Mouse (Mus musculus) MEL (cell line): ENCODE measurements around the gene Mapkap1. TPM values are rescaled to one million over a fixed set of nuclear protein-coding genes. Genes with fewer than 3 reads are reported as not detected.

Source experiments
- DNase-seq: peaks from one replicate; pipeline ENCODE4 v3.0.0; 2011; ENCODE audit warnings: low read depth, low spot score
- H3K27ac ChIP-seq: 2 replicates; pipeline ENCODE4 v1.5.1; 2012; ENCODE audit warnings: low read depth, mild to moderate bottlenecking, control low read depth, low read length, moderate library complexity; ENCODE audit not compliant: control insufficient read depth
- H3K27me3 ChIP-seq, 2 experiments: fragments of 150-350 bp in 1 of 2; sonication (generic) in 1 of 2; 2 replicates each; pipeline ENCODE4 v1.6.1; 2012; ENCODE audit warnings: low read length in 2 of 2, mild to moderate bottlenecking in 2 of 2, improper control_type of control experiment in 1 of 2, moderate library complexity in 1 of 2; ENCODE audit not compliant: insufficient read depth in 2 of 2, control insufficient read depth in 1 of 2
- H3K36me3 ChIP-seq, 2 experiments: 2 replicates each; pipeline ENCODE4 v1.6.1; 2012 to 2014; ENCODE audit warnings: low read length in 2 of 2, improper control_type of control experiment in 1 of 2, inconsistent platforms in 1 of 2, mild to moderate bottlenecking in 1 of 2; ENCODE audit not compliant: insufficient read depth in 2 of 2, control insufficient read depth in 1 of 2
- H3K4me1 ChIP-seq, 2 experiments: fragments of 150-350 bp in 1 of 2; sonication (generic) in 1 of 2; 2 replicates each; pipeline ENCODE4 v1.6.1; 2012; ENCODE audit warnings: low read length in 2 of 2, improper control_type of control experiment in 1 of 2, mild to moderate bottlenecking in 1 of 2; ENCODE audit not compliant: insufficient read depth in 2 of 2, control insufficient read depth in 1 of 2
- H3K4me3 ChIP-seq, 2 experiments: fragments of 150-350 bp in 1 of 2; sonication (generic) in 1 of 2; 2 replicates each; pipeline ENCODE4 v1.5.1; 2012; ENCODE audit warnings: low read depth in 2 of 2, low read length in 2 of 2, mild to moderate bottlenecking in 2 of 2, moderate library complexity in 2 of 2, control low read depth in 1 of 2, improper control_type of control experiment in 1 of 2; ENCODE audit not compliant: control insufficient read depth in 1 of 2, insufficient read depth in 1 of 2
- H3K79me2 ChIP-seq: 2 replicates; pipeline ENCODE4 v1.6.1; 2012; ENCODE audit warnings: mild to moderate bottlenecking, low read length, moderate library complexity; ENCODE audit not compliant: control insufficient read depth, poor library complexity, insufficient read depth
- H3K9ac ChIP-seq: 2 replicates; pipeline ENCODE4 v1.6.1; 2012; ENCODE audit warnings: low read depth, mild to moderate bottlenecking, control low read depth, low read length, moderate library complexity; ENCODE audit not compliant: control insufficient read depth, poor library complexity, severe bottlenecking
- H3K9me3 ChIP-seq: fragments of 150-350 bp; sonication (generic); replicated peaks from 2 replicates; pipeline ENCODE4 v1.6.1; 2012; ENCODE audit warnings: mild to moderate bottlenecking, low read length, improper control_type of control experiment, moderate library complexity; ENCODE audit not compliant: insufficient read depth
- BHLHE40 ChIP-seq: IDR thresholded peaks from 2 replicates; pipeline ENCODE4 v1.6.1; 2012; ENCODE audit warnings: low read depth, mild to moderate bottlenecking, inconsistent platforms, low read length, improper control_type of control experiment, borderline replicate concordance
- E2F4 ChIP-seq: IDR thresholded peaks from 2 replicates; pipeline ENCODE4 v1.6.1; 2011; ENCODE audit warnings: low read depth, low read length, improper control_type of control experiment, borderline replicate concordance
- EP300 ChIP-seq, 2 experiments: IDR thresholded peaks; 2 replicates each; pipeline ENCODE4 v1.6.1; 2011; ENCODE audit warnings: improper control_type of control experiment in 2 of 2, low read length in 2 of 2, low read depth in 1 of 2, mild to moderate bottlenecking in 1 of 2
- ETS1 ChIP-seq: IDR thresholded peaks from 2 replicates; pipeline ENCODE4 v1.6.1; 2012; ENCODE audit warnings: low read depth, mild to moderate bottlenecking, inconsistent platforms, low read length, improper control_type of control experiment, moderate library complexity
- GATA1 ChIP-seq: IDR thresholded peaks from 2 replicates; pipeline ENCODE4 v1.6.1; 2011; ENCODE audit warnings: low read depth, low read length, improper control_type of control experiment
- MEF2A ChIP-seq: IDR thresholded peaks from 2 replicates; pipeline ENCODE4 v1.6.1; 2014; ENCODE audit warnings: low read depth, mild to moderate bottlenecking, inconsistent platforms, low read length, improper control_type of control experiment; ENCODE audit not compliant: poor library complexity, insufficient replicate concordance, severe bottlenecking; ENCODE audit errors: extremely low read depth
- MYB ChIP-seq: IDR thresholded peaks from 2 replicates; pipeline ENCODE4 v1.6.1; 2011; ENCODE audit warnings: mild to moderate bottlenecking, low read depth, low read length, improper control_type of control experiment
- MYC ChIP-seq: IDR thresholded peaks from 2 replicates; pipeline ENCODE4 v1.6.1; 2011; ENCODE audit warnings: low read depth, mild to moderate bottlenecking, low read length, improper control_type of control experiment, moderate library complexity
- NELFE ChIP-seq: IDR thresholded peaks from 2 replicates; pipeline ENCODE4 v1.6.1; 2011; ENCODE audit warnings: low read depth, low read length, improper control_type of control experiment
- POLR2AphosphoS5 ChIP-seq: IDR thresholded peaks from 2 replicates; pipeline ENCODE4 v1.6.1; 2012; ENCODE audit warnings: low read depth, borderline replicate concordance, mild to moderate bottlenecking, inconsistent platforms, low read length, moderate library complexity, mixed read lengths
- RAD21 ChIP-seq: IDR thresholded peaks from 2 replicates; pipeline ENCODE4 v1.6.1; 2011; ENCODE audit warnings: mild to moderate bottlenecking, low read depth, low read length, improper control_type of control experiment
- RCOR1 ChIP-seq: IDR thresholded peaks from 2 replicates; pipeline ENCODE4 v1.6.1; 2012; ENCODE audit warnings: low read depth, mild to moderate bottlenecking, inconsistent platforms, low read length, improper control_type of control experiment
- SMC3 ChIP-seq: IDR thresholded peaks from 2 replicates; pipeline ENCODE4 v1.6.1; 2011; ENCODE audit warnings: low read depth, low read length, improper control_type of control experiment
- TBP ChIP-seq: IDR thresholded peaks from 2 replicates; pipeline ENCODE4 v1.8.0; 2011; ENCODE audit warnings: low read depth, low read length, improper control_type of control experiment
- TCF12 ChIP-seq: IDR thresholded peaks from 2 replicates; pipeline ENCODE4 v1.6.1; 2014; ENCODE audit warnings: low read depth, mild to moderate bottlenecking, inconsistent platforms, low read length, improper control_type of control experiment, moderate library complexity
- USF1 ChIP-seq: IDR thresholded peaks from 2 replicates; pipeline ENCODE4 v1.6.1; 2014; ENCODE audit warnings: low read depth, mild to moderate bottlenecking, inconsistent platforms, low read length, improper control_type of control experiment, moderate library complexity
- ZMIZ1 ChIP-seq: IDR thresholded peaks from 2 replicates; pipeline ENCODE4 v1.6.1; 2012; ENCODE audit warnings: low read depth, mild to moderate bottlenecking, inconsistent platforms, low read length, improper control_type of control experiment, moderate library complexity
- polyA plus RNA-seq, 2 experiments: library from polyadenylated mRNA; stranded (reverse) in 1 of 2; unstranded in 1 of 2; fragments of >175 nt in 1 of 2; fragments of >200 nt in 1 of 2; gene quantifications; 2 replicates each; pipeline versions ENCODE4 v1.2.1 to v1.2.4; 2012; ENCODE audit warnings: low replicate concordance in 2 of 2, low read depth in 1 of 2; ENCODE audit not compliant: insufficient read length in 2 of 2, insufficient read depth in 1 of 2, missing spikeins in 1 of 2
- total RNA-seq: library from RNA; depleted of rRNA; stranded (reverse); fragments of 300-350 nt; gene quantifications from 2 replicates; pipeline ENCODE4 v1.2.3, GENCODE M21; 2012

Gene Mapkap1
- total and polyA plus RNA-seq, 3 experiments: 42.1 to 52.5 TPM; not detected in 1

DNA sequence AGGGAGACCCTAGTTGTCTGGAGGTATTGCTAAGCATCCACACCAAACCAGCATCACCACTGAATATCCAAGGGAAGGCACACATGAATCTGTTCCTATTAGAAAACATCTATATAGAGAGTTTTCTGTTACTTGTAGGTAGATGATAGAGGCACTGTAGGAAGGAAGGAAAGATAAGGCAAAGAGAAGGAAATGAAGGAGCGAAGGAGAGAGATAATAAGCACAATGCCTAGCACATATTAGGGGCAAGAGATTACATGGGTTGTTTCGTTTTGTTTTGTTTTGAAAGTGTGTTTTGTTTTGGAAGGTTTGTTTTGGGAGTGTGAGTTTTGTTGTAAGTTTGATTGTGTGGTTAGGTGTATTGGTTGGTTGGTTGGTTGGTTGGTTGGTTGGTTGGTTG, 27.6 kb upstream of the Mapkap1 start:
- Histone ChIP-seq H3K4me3 (no peak overlapping the region), H3K9ac (no peak overlapping the region), H3K4me1 (peaks cover 0 to 4% of the 10 kb centered on the region in 2 experiments; a peak in 2 of 4 replicates), H3K27me3 (no peaks in the 10 kb centered on the region), H3K79me2 (no peaks in the 10 kb centered on the region), H3K27ac (no peak overlapping the region), H3K36me3 (peaks cover 0 to 2% of the 10 kb centered on the region in 2 experiments; a peak in 2 of 4 replicates), H3K9me3 (no peaks in the 10 kb centered on the region)
- no peak for TF ChIP-seq BHLHE40
- peak; percentile 71 for TF ChIP-seq GATA1
- TF ChIP-seq RAD21: no peak
- TF ChIP-seq RCOR1: peak; percentile 46; the same call in 1 of the 2 replicates
- TF ChIP-seq EP300 (IDR thresholded peaks at IDR 0.05; ENCODE audit: low read depth in 1 of 2, low read length in 2 of 2): peak; percentile 54 to 61
- 0 out of 2 replicates have a peak, but pooled peaks have one; percentile 10 for TF ChIP-seq TCF12
- TF ChIP-seq TBP: no peak
- DNase-seq: no peak

DNA sequence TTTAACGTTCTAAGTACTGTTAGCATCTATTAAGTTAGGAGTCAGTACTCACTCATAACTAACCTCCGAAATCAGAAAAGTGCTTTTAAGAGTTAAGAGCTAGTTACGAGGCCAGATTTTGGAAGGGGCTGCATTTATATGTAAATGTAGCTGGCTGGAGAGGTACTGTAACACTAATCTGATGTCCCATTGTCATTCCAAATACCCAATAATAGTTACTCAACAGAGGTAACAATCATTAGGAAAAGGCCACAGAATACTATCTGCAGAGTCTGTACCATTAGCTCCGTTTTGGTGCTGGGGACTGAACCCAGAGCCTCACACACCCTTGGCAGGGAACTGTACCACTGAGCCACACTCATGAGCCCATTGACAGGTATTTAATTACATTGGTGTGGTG, 7.0 kb upstream of the Mapkap1 start:
- H3K27ac ChIP-seq: no peak overlapping the region
- H3K9me3 ChIP-seq: no peaks in the 10 kb centered on the region
- no peak overlapping the region for H3K4me3 ChIP-seq
- no peaks in the 10 kb centered on the region for H3K79me2 ChIP-seq
- DNase-seq: no peak
- no peaks in the 10 kb centered on the region for H3K4me1 ChIP-seq
- no peak overlapping the region for H3K9ac ChIP-seq
- peaks cover 4 to 8% of the 10 kb centered on the region in 2 experiments for H3K27me3 ChIP-seq
- TF ChIP-seq ETS1: no peak
- TF ChIP-seq MYC: no peak
- TF ChIP-seq EP300 (IDR thresholded peaks at IDR 0.05; ENCODE audit: low read depth in 1 of 2, low read length in 2 of 2): no peak
- TF ChIP-seq NELFE: no peak
- TF ChIP-seq RCOR1: no peak
- no peak for TF ChIP-seq GATA1
- no peak for TF ChIP-seq E2F4
- H3K36me3 ChIP-seq: no peaks in the 10 kb centered on the region

DNA sequence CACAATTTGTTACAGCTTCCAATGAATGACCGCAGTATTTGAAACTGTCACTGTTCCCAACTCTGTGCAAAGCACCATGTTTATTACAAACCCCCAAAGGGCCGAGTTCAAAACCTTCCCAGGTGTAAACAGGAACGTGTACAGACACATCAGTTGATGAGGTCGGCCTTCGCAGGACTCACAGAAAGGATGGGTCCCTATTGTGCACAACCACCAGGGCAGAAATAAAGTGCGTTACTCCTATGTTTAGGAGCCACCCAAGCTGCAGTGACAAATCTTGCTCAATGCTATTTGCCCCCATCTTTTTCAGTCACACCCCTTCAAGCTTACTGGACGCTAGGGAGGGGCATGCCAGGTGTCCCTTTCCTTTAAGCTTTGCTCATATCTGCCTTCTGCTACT, 1.0 kb downstream of the Mapkap1 start:
- peak; percentile 19 for DNase-seq
- no peaks in the 10 kb centered on the region for H3K27me3 ChIP-seq
- TF ChIP-seq E2F4: no peak
- TF ChIP-seq POLR2AphosphoS5: no peak
- TF ChIP-seq ZMIZ1: no peak
- TF ChIP-seq MYB: no peak
- no peak for TF ChIP-seq SMC3
- no peak for TF ChIP-seq USF1
- no peak for TF ChIP-seq MEF2A
- no peak for TF ChIP-seq GATA1
- H3K9me3 ChIP-seq: no peaks in the 10 kb centered on the region
- peaks cover 0 to 5% of the 10 kb centered on the region in 2 experiments; a peak in 2 of 4 replicates for H3K4me1 ChIP-seq
- H3K4me3 ChIP-seq: peak overlapping the region; percentile 81 to 94
- peak overlapping the region; percentile 94 for H3K9ac ChIP-seq
- no peak overlapping the region for H3K27ac ChIP-seq
- peaks cover 0 to 3% of the 10 kb centered on the region in 2 experiments; a peak in 2 of 4 replicates for H3K36me3 ChIP-seq
- H3K79me2 ChIP-seq: peaks cover 19% of the 10 kb centered on the region
